Mouse (Mus musculus): ENCODE measurements around the gene Sparcl1.

DNA sequence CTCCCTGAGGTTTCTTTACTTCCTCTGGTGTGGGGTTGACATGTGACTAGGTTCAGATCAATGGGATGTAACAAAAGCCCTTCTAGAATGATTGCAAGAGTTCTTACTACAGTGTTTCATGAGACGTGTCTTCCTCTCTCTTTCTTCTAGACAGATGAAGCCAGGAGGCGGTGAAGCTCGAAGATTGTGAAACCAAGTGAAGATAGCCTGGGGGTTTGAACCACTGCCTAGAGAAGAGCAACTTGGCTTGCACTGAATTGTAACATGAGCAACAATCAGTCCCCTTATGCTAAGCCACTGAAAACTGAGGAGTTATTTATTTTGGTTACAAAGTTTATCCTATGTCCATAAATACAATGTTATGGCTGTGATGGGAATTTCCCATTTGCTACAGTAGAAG lies 47.0 kb upstream of the Sparcl1 start:
- TF ChIP-seq CTCF (IDR thresholded peaks at IDR 0.05; ENCODE audit: borderline replicate concordance, extremely low read depth, insufficient read depth, insufficient read length) (no peak), POLR2A (IDR thresholded peaks at IDR 0.05; ENCODE audit: borderline replicate concordance, extremely low read depth, insufficient read depth, insufficient read length, poor library complexity, severe bottlenecking) (no peak)
